ENCODE assay signal across 19 mouse cellular contexts in genomic region chr3:38711229-38711628, GRCm38 (mm10).
A peak's percentile ranks its signal among the peaks of the same experiment; 100 is the strongest.
DNase-seq lines count a peak whose midpoint lies in the region; ATAC-seq and TF ChIP-seq lines count a peak whose summit lies in the region.
"Had no signal": no experiment of that assay in that cellular context is flagged by ENCODE, and none has a peak within 500 bp of the region (broad histone marks: within the 10 kb centered on the region; RNA-seq: fewer than 3 reads in every experiment).

No protein-coding gene starts in this region.

- no peak overlapping the region for H3K27ac ChIP-seq in forebrain, embryonic 11.5 days (ENCODE audit: low read depth, low read length)
- no peak overlapping the region for H3K27ac ChIP-seq in forebrain, postnatal 0 days (ENCODE audit: low read depth, low read length)
- no peak overlapping the region for H3K27ac ChIP-seq in limb, embryonic 11.5 days (replicated peaks; ENCODE audit: low read depth, low read length)
- H3K27ac ChIP-seq in limb, embryonic 10.5 days: no peak overlapping the region
- no peak overlapping the region for H3K27ac ChIP-seq in embryonic facial prominence, embryonic 10.5 days (replicated peaks)
- H3K27ac ChIP-seq in midbrain, embryonic 15.5 days: no peak overlapping the region
- H3K27ac ChIP-seq: embryonic facial prominence, embryonic 15.5 days had no signal

- no peaks in the 10 kb centered on the region for H3K27me3 ChIP-seq in forebrain, embryonic 11.5 days (ENCODE audit: control insufficient read depth, insufficient read depth, low read length)
- no peaks in the 10 kb centered on the region for H3K27me3 ChIP-seq in forebrain, postnatal 0 days (ENCODE audit: insufficient read depth, low read length)
- no peaks in the 10 kb centered on the region for H3K27me3 ChIP-seq in limb, embryonic 11.5 days (ENCODE audit: control insufficient read depth, insufficient read depth, low read length)
- H3K27me3 ChIP-seq in limb, embryonic 10.5 days (ENCODE audit: low read depth, poor library complexity, severe bottlenecking): no peaks in the 10 kb centered on the region
- no peaks in the 10 kb centered on the region for H3K27me3 ChIP-seq in embryonic facial prominence, embryonic 10.5 days (replicated peaks; ENCODE audit: low read depth, poor library complexity, severe bottlenecking)
- H3K27me3 ChIP-seq in midbrain, embryonic 15.5 days (replicated peaks): no peaks in the 10 kb centered on the region
- H3K27me3 ChIP-seq: CH12.LX; embryonic facial prominence, embryonic 15.5 days had no signal

- peak; percentile 61 for DNase-seq in forebrain, embryonic 11.5 days (ENCODE audit: low spot score)
- no peak for DNase-seq in forebrain, postnatal 0 days
- DNase-seq in limb, embryonic 11.5 days (ENCODE audit: low spot score): peak; percentile 21
- DNase-seq in limb, embryonic 10.5 days (ENCODE audit: low spot score): no peak
- DNase-seq in embryonic facial prominence, embryonic 10.5 days (ENCODE audit: low spot score): peak; percentile 16
- no peak for DNase-seq in adrenal gland, adult 2 months
- no peak for DNase-seq in lung, postnatal 4 days
- DNase-seq: adrenal gland, postnatal 25 days; cerebellum, adult 11-12 months; cerebellum, postnatal 25 days; kidney, adult 9 months; kidney, postnatal 25 days; liver, postnatal 0 days; lung, postnatal 36 days; right cerebral cortex, adult 18-20 months; thymus, postnatal 25 days had no signal

- no peak for TF ChIP-seq CTCF in forebrain, postnatal 0 days (IDR thresholded peaks at IDR 0.05; ENCODE audit: low read depth)

- ATAC-seq in forebrain, embryonic 11.5 days (replicated peaks; ENCODE audit: low FRiP score): peak; percentile 65
- ATAC-seq in forebrain, postnatal 0 days: no peak
- ATAC-seq in limb, embryonic 11.5 days (ENCODE audit: insufficient number of reproducible peaks, low FRiP score, low TSS enrichment, low read depth): no peak
- ATAC-seq in midbrain, embryonic 15.5 days (replicated peaks): peak; percentile 43; the same call in 1 of the 2 replicates
- ATAC-seq: liver, postnatal 0 days had no signal

- peaks cover 2% of the 10 kb centered on the region; the same call in 1 of the 2 replicates for H3K4me1 ChIP-seq in forebrain, embryonic 11.5 days (replicated peaks; ENCODE audit: control insufficient read depth, insufficient read depth, low read length)
- H3K4me1 ChIP-seq in forebrain, postnatal 0 days (ENCODE audit: insufficient read depth): peaks cover 11% of the 10 kb centered on the region
- H3K4me1 ChIP-seq in limb, embryonic 11.5 days (ENCODE audit: control insufficient read depth, insufficient read depth, low read length): no peaks in the 10 kb centered on the region
- H3K4me1 ChIP-seq in limb, embryonic 10.5 days: peaks cover 23% of the 10 kb centered on the region
- H3K4me1 ChIP-seq in embryonic facial prominence, embryonic 10.5 days: peaks cover 25% of the 10 kb centered on the region
- peaks cover 11% of the 10 kb centered on the region for H3K4me1 ChIP-seq in midbrain, embryonic 15.5 days

- no peak overlapping the region for H3K9ac ChIP-seq in forebrain, embryonic 11.5 days (ENCODE audit: low read length)
- H3K9ac ChIP-seq in forebrain, postnatal 0 days: no peak overlapping the region
- no peak overlapping the region for H3K9ac ChIP-seq in limb, embryonic 11.5 days (ENCODE audit: low read length)
- no peak overlapping the region for H3K9ac ChIP-seq in midbrain, embryonic 15.5 days
- H3K9ac ChIP-seq: embryonic facial prominence, embryonic 15.5 days; liver, postnatal 0 days had no signal

- no peaks in the 10 kb centered on the region for H3K36me3 ChIP-seq in forebrain, embryonic 11.5 days (ENCODE audit: control insufficient read depth, insufficient read depth, low read length)
- H3K36me3 ChIP-seq in forebrain, postnatal 0 days (ENCODE audit: insufficient read depth): no peaks in the 10 kb centered on the region
- no peaks in the 10 kb centered on the region for H3K36me3 ChIP-seq in limb, embryonic 11.5 days (ENCODE audit: control insufficient read depth, insufficient read depth, low read length)
- H3K36me3 ChIP-seq in limb, embryonic 10.5 days: no peaks in the 10 kb centered on the region
- no peaks in the 10 kb centered on the region for H3K36me3 ChIP-seq in embryonic facial prominence, embryonic 10.5 days (replicated peaks)
- H3K36me3 ChIP-seq in midbrain, embryonic 15.5 days (replicated peaks): no peaks in the 10 kb centered on the region
- H3K36me3 ChIP-seq: embryonic facial prominence, embryonic 15.5 days had no signal

- H3K4me3 ChIP-seq in forebrain, embryonic 11.5 days (ENCODE audit: low read depth, low read length): no peak overlapping the region
- H3K4me3 ChIP-seq in forebrain, postnatal 0 days (ENCODE audit: low read depth, low read length): no peak overlapping the region
- no peak overlapping the region for H3K4me3 ChIP-seq in limb, embryonic 11.5 days (ENCODE audit: low read depth, low read length)
- H3K4me3 ChIP-seq in limb, embryonic 10.5 days: no peak overlapping the region
- H3K4me3 ChIP-seq in embryonic facial prominence, embryonic 10.5 days: no peak overlapping the region
- no peak overlapping the region for H3K4me3 ChIP-seq in midbrain, embryonic 15.5 days
- H3K4me3 ChIP-seq: embryonic facial prominence, embryonic 15.5 days had no signal

- no peak overlapping the region for H3K4me2 ChIP-seq in forebrain, embryonic 11.5 days (ENCODE audit: low read depth, low read length, severe bottlenecking)
- H3K4me2 ChIP-seq in forebrain, postnatal 0 days (ENCODE audit: low read depth): no peak overlapping the region
- no peak overlapping the region for H3K4me2 ChIP-seq in limb, embryonic 11.5 days (ENCODE audit: low read depth, severe bottlenecking)
- no peak overlapping the region for H3K4me2 ChIP-seq in midbrain, embryonic 15.5 days
- H3K4me2 ChIP-seq: embryonic facial prominence, embryonic 15.5 days had no signal

- no peaks in the 10 kb centered on the region for H3K9me3 ChIP-seq in forebrain, embryonic 11.5 days (ENCODE audit: control insufficient read depth, low read length)
- no peaks in the 10 kb centered on the region for H3K9me3 ChIP-seq in forebrain, postnatal 0 days (ENCODE audit: low read length)
- H3K9me3 ChIP-seq in limb, embryonic 11.5 days (ENCODE audit: control insufficient read depth, low read length): no peaks in the 10 kb centered on the region
- H3K9me3 ChIP-seq in limb, embryonic 10.5 days (replicated peaks): no peaks in the 10 kb centered on the region
- H3K9me3 ChIP-seq in embryonic facial prominence, embryonic 10.5 days: no peaks in the 10 kb centered on the region
- no peaks in the 10 kb centered on the region for H3K9me3 ChIP-seq in midbrain, embryonic 15.5 days
- H3K9me3 ChIP-seq: embryonic facial prominence, embryonic 15.5 days had no signal

- WGBS in forebrain, embryonic 11.5 days: 18% methylated on average over 6 of the region's 6 CpGs
- 7% methylated on average over 6 of the region's 6 CpGs for WGBS in forebrain, postnatal 0 days
- WGBS in limb, embryonic 11.5 days: 15% methylated on average over 6 of the region's 6 CpGs
- 19% methylated on average over 6 of the region's 6 CpGs for WGBS in limb, embryonic 10.5 days
- 25% methylated on average over 6 of the region's 6 CpGs for WGBS in embryonic facial prominence, embryonic 10.5 days
- WGBS in midbrain, embryonic 15.5 days: 22% methylated on average over 6 of the region's 6 CpGs

Comparison
In these comparisons a context has a peak if more than half of its experiments do, and no peak if none do; other contexts are left out.
1. ATAC-seq: peak in forebrain, embryonic 11.5 days (single experiment) and midbrain, embryonic 15.5 days (single experiment); none in forebrain, postnatal 0 days (single experiment) and limb, embryonic 11.5 days (single experiment).
2. DNase-seq: peak in forebrain, embryonic 11.5 days (single experiment), limb, embryonic 11.5 days (single experiment) and embryonic facial prominence, embryonic 10.5 days (single experiment); none in forebrain, postnatal 0 days (single experiment), limb, embryonic 10.5 days (single experiment), adrenal gland, adult 2 months (single experiment) and lung, postnatal 4 days (0 of 2).